Mouse (Mus musculus) limb, embryonic 12.5 days (tissue): ENCODE results near the gene Atg5. TPM values are rescaled to one million over a fixed set of nuclear protein-coding genes. Genes with fewer than 3 reads are reported as not detected.

Experiments used
- ATAC-seq: fragments of 200-750 bp; cut with Nextera tagmentation; 2 replicates; pipeline ENCODE4 v1.8.0; 2017; ENCODE audit warnings: low read depth, moderate TSS enrichment; ENCODE audit not compliant: insufficient number of reproducible peaks, insufficient read depth, low FRiP score, low TSS enrichment
- H3K27ac ChIP-seq: fragments of 300-500 bp; sonication (generic); 2 replicates; pipeline ENCODE4 v1.5.1; 2016; ENCODE audit warnings: mild to moderate bottlenecking, moderate library complexity
- H3K27me3 ChIP-seq: fragments of 300-500 bp; sonication (generic); 2 replicates; pipeline ENCODE4 v1.6.1; 2016; ENCODE audit warnings: mild to moderate bottlenecking, moderate library complexity
- H3K36me3 ChIP-seq: fragments of 300-500 bp; sonication (generic); 2 replicates; pipeline ENCODE4 v1.6.1; 2016; ENCODE audit warnings: mild to moderate bottlenecking, moderate library complexity
- H3K4me1 ChIP-seq: fragments of 300-500 bp; sonication (generic); replicated peaks from 2 replicates; pipeline ENCODE4 v1.6.1; 2016
- H3K4me2 ChIP-seq: fragments of 300-500 bp; sonication (generic); 2 replicates; pipeline ENCODE4 v1.6.1; 2016; ENCODE audit warnings: mild to moderate bottlenecking, moderate library complexity
- H3K4me3 ChIP-seq: fragments of 300-500 bp; sonication (generic); replicated peaks from 2 replicates; pipeline ENCODE4 v1.5.1; 2016; ENCODE audit warnings: mild to moderate bottlenecking
- H3K9ac ChIP-seq: fragments of 300-500 bp; sonication (generic); replicated peaks from 2 replicates; pipeline ENCODE4 v1.6.1; 2016; ENCODE audit warnings: mild to moderate bottlenecking, moderate library complexity
- H3K9me3 ChIP-seq: fragments of 300-500 bp; sonication (generic); 2 replicates; pipeline ENCODE4 v1.6.1; 2016; ENCODE audit warnings: mild to moderate bottlenecking, moderate library complexity
- WGBS: fragments of 180-500 bp; shearing (Covaris S2); methylation state at CpG from one replicate; pipeline ENCODE4 v1.1.7; 2016; 5-methylcytosine and 5-hydroxymethylcytosine counted together
- polyA plus RNA-seq: library from polyadenylated mRNA; unstranded; fragments of >200 nt; fragmentation: Nextera tagmentation; extraction: Ambion mirVana; gene quantifications from 2 replicates; pipeline ENCODE4 v1.2.1, GENCODE M21; 2016

Gene Atg5
- polyA plus RNA-seq, 1 experiment from 2014 or later = 48.5 TPM

GRCm38 (mm10) chr10:44372210-44372609, 104.1 kb downstream of the Atg5 start:
- Histone ChIP-seq H3K36me3 (peaks cover 4% of the 10 kb centered on the region; the same call in 1 of the 2 replicates), H3K4me2 (no peak overlapping the region), H3K4me1 (0 out of 2 replicates have a peak, but pooled peaks cover 3% of the 10 kb centered on the region), H3K4me3 (no peak overlapping the region), H3K27ac (no peak overlapping the region), H3K9me3 (no peaks in the 10 kb centered on the region), H3K27me3 (no peaks in the 10 kb centered on the region), H3K9ac (no peak overlapping the region)
- no peak for ATAC-seq
- 86% methylated on average over 3 of the region's 3 CpGs for WGBS

DNA sequence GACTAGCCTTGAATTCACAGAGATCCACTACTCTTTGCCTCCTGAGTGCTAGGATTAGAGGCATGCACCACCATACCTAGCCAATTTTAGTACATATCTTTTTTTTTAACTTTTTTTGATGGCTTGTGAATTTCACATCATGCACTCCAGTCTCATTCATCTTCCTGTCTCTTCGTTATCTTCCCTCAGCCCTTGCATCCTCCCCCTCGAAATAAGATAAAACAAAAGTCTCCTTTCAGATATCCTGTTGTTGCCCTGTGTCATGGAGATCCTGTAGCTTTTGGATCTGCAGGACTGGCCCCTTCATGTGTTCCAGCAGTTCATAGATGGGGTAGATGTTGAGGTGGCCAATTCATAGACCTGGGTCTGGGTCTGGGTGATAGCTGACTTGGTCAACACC, 106.5 kb downstream of the Atg5 start:
- no peak overlapping the region for H3K27ac ChIP-seq
- H3K4me3 ChIP-seq = no peak overlapping the region
- 82% methylated on average over 2 of the region's 2 CpGs for WGBS
- no peaks in the 10 kb centered on the region for H3K27me3 ChIP-seq
- H3K4me2 ChIP-seq = no peak overlapping the region
- H3K9ac ChIP-seq = no peak overlapping the region
- H3K36me3 ChIP-seq = no peaks in the 10 kb centered on the region
- no peak for ATAC-seq
- no peaks in the 10 kb centered on the region for H3K4me1 ChIP-seq
- no peaks in the 10 kb centered on the region for H3K9me3 ChIP-seq

GRCm38 (mm10) chr10:44375501-44375900, 107.3 kb downstream of the Atg5 start:
- H3K27ac ChIP-seq = no peak overlapping the region
- H3K4me1 ChIP-seq = peaks cover 3% of the 10 kb centered on the region
- no peak overlapping the region for H3K4me3 ChIP-seq
- 87% methylated on average over 1 of the region's 1 CpGs for WGBS
- no peak for ATAC-seq
- H3K36me3 ChIP-seq = no peaks in the 10 kb centered on the region
- H3K4me2 ChIP-seq = no peak overlapping the region
- no peaks in the 10 kb centered on the region for H3K9me3 ChIP-seq
- H3K9ac ChIP-seq = no peak overlapping the region
- no peaks in the 10 kb centered on the region for H3K27me3 ChIP-seq

DNA sequence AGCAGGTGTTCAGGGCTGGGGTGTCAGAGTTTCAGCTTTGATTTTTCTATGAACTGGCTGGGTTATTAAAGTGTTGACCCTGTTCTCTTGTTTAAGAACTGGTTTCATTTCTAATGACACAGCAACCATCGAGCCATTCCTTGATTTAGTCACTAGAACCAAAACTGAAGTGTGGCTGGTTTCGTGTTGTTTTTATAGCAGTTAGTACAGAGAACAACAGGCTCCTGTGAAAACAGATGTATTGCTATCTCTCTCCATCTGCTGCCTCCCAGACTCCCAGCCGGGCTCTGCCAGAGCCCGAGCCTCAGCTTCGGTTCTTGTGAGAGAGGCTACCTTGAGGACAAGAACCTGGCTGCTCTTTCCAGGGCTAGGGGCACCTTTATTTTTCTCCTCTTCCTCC, 109.7 kb downstream of the Atg5 start:
- no peak for ATAC-seq
- Histone ChIP-seq H3K9me3 (no peaks in the 10 kb centered on the region), H3K36me3 (no peaks in the 10 kb centered on the region), H3K4me1 (peaks cover 18% of the 10 kb centered on the region), H3K27me3 (no peaks in the 10 kb centered on the region), H3K9ac (no peak overlapping the region), H3K27ac (no peak overlapping the region), H3K4me2 (no peak overlapping the region), H3K4me3 (no peak overlapping the region)
- 65% methylated on average over 5 of the region's 5 CpGs for WGBS

- 84% methylated on average over 5 of the region's 5 CpGs for WGBS
- no peak for ATAC-seq
- Histone ChIP-seq H3K36me3 (no peaks in the 10 kb centered on the region), H3K9ac (no peak overlapping the region), H3K9me3 (no peaks in the 10 kb centered on the region), H3K27ac (no peak overlapping the region), H3K4me1 (peaks cover 18% of the 10 kb centered on the region), H3K4me2 (no peak overlapping the region), H3K27me3 (no peaks in the 10 kb centered on the region), H3K4me3 (no peak overlapping the region)
These were observed 110.2 kb downstream of the Atg5 start for GRCm38 (mm10) chr10:44378403-44378802.

DNA sequence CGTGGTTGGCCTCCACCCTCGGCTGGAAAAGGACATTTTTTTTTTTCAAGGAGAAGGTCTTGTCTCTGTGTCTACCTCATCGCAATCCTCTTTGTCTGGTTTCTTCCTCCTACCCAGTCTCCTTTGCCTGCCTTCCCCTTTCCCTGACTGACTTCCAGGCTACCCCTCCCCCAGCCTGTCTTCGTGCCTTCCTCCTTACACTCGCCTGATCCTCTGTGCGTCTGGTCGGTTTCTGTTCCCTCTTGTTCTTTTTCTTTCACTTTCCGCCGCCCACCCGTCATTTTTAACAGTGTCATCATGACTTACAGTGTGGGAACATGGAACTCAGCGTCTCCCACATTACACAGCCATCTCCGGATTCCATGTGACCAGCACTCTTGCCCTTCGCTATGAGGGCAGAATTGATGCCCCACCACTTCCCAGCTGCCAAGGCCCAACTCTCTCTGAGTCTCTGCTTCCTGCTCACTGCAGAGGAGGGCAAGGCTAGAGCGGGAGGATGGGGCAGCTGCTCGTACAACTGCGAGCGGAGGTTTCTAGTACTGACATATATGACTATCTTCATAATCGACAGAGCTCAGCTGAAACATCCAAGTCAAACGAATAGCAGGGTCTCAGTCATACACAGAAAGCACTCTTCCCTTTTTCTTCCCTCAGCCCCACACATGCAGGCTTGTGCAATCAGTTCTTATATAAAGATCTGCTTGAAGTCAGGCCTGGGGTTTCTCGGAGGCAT, 112.5 kb downstream of the Atg5 start:
- Histone ChIP-seq H3K36me3 (no peaks in the 10 kb centered on the region), H3K4me1 (peaks cover 18% of the 10 kb centered on the region), H3K27me3 (no peaks in the 10 kb centered on the region), H3K4me3 (no peak overlapping the region), H3K9ac (no peak overlapping the region), H3K9me3 (no peaks in the 10 kb centered on the region), H3K4me2 (peak overlapping the region; percentile 31; the same call in 1 of the 2 replicates), H3K27ac (peak overlapping the region; percentile 64; the same call in 1 of the 2 replicates)
- no peak for ATAC-seq
- WGBS = 46% methylated on average over 20 of the region's 20 CpGs

DNA sequence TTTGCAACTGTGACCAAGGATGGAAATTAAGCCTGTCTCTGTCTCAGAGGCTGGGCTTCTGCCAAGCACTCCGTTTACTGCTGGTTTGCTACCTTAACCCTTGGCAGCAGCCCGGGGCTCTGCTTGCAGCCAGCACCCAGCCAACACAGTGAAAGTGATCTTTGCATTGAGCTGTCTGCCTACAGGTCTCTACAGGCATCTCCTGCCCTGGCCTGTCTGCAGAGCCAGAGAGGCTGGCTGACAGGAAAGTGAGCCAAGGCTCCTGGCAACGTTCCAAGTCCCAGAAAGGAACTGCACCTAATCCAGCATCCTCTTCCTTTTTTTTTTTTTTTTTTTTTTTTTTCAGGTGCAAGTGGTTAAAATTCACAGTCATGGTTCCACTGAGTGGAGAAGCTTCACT, 113.2 kb downstream of the Atg5 start:
- Histone ChIP-seq H3K4me3 (no peak overlapping the region), H3K36me3 (no peaks in the 10 kb centered on the region), H3K9ac (no peak overlapping the region), H3K9me3 (no peaks in the 10 kb centered on the region), H3K27me3 (no peaks in the 10 kb centered on the region), H3K4me1 (peaks cover 18% of the 10 kb centered on the region), H3K27ac (peak overlapping the region; percentile 64; the same call in 1 of the 2 replicates), H3K4me2 (no peak overlapping the region)
- WGBS = 16% methylated on average over 3 of the region's 3 CpGs
- ATAC-seq = peak; percentile 72; the same call in 1 of the 2 replicates

DNA sequence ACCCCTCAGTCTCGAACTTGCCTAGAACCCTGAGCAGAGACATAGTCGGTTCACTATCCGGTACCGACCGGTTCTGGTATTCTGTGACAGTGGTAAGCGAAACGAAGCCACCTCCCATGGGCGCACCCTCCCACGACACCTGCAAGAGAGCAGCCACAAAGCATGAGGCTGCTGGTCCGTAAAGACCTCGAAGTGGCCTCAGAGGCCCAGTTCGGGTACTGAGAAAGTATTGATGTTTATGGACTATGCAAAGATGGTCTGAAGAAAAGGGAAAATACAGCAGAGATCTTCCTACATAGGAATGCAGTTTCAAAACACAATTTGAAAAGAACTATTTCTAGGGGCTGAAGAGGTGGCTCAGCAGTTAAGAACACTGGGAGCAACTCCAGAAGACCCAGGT, 113.8 kb downstream of the Atg5 start:
- Histone ChIP-seq H3K4me2 (no peak overlapping the region), H3K4me3 (no peak overlapping the region), H3K9me3 (no peaks in the 10 kb centered on the region), H3K4me1 (peaks cover 18% of the 10 kb centered on the region), H3K27ac (no peak overlapping the region), H3K36me3 (no peaks in the 10 kb centered on the region), H3K9ac (no peak overlapping the region), H3K27me3 (no peaks in the 10 kb centered on the region)
- 90% methylated on average over 12 of the region's 12 CpGs for WGBS
- peak; percentile 50; the same call in 1 of the 2 replicates for ATAC-seq

DNA sequence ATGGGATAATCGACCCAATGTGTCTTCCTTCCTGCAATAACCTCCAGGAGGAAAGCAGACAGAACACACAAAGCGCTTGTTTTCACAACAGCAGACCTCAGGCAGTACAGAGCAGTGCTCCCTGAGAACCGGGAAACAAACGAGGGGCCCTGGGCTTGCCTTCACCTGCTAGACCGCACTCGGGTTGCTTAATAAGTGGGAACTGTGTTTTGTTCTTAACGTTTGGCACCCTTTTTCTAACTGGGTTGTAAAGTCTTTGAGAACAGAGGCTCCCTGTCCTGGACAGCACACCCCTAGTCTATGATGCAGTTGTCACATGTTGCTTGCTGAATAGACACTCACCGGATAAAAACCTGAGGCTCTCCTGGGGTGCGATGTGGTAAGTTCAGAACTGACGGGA, 115.1 kb downstream of the Atg5 start:
- Histone ChIP-seq H3K27me3 (no peaks in the 10 kb centered on the region), H3K36me3 (no peaks in the 10 kb centered on the region), H3K4me2 (no peak overlapping the region), H3K27ac (no peak overlapping the region), H3K4me3 (no peak overlapping the region), H3K9me3 (no peaks in the 10 kb centered on the region), H3K9ac (no peak overlapping the region), H3K4me1 (peaks cover 18% of the 10 kb centered on the region)
- no peak for ATAC-seq
- 60% methylated on average over 10 of the region's 10 CpGs for whole genome bisulfite sequencing

DNA sequence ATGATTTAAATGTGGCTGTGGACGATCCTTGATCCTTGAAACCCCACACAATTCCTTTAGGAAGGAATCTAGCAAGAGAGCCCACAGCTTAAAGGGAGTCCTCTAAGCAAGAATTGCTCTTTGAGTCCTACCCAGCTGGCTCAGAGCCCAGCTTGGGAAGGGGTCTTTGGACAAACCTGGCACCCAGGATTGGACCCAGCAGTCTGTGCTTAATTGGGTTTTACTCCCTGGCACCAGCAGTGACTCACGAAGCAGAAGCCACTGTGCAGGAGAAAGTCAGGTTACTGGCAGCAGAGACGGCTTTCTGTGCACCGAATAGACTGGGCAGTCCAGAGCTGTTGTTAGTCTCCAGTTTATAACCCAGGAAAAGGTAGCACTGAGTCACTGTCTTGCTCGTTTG, 117.1 kb downstream of the Atg5 start:
- Histone ChIP-seq H3K36me3 (no peaks in the 10 kb centered on the region), H3K4me3 (no peak overlapping the region), H3K4me1 (peaks cover 18% of the 10 kb centered on the region), H3K27ac (no peak overlapping the region), H3K4me2 (no peak overlapping the region), H3K9me3 (no peaks in the 10 kb centered on the region), H3K9ac (no peak overlapping the region), H3K27me3 (no peaks in the 10 kb centered on the region)
- WGBS = 69% methylated on average over 5 of the region's 5 CpGs
- no peak for ATAC-seq

- no peaks in the 10 kb centered on the region for H3K27me3 ChIP-seq
- H3K9me3 ChIP-seq = no peaks in the 10 kb centered on the region
- H3K36me3 ChIP-seq = no peaks in the 10 kb centered on the region
- H3K4me3 ChIP-seq = no peak overlapping the region
- ATAC-seq = no peak
- H3K4me1 ChIP-seq = no peaks in the 10 kb centered on the region
- WGBS = 70% methylated on average over 11 of the region's 11 CpGs
- no peak overlapping the region for H3K9ac ChIP-seq
- no peak overlapping the region for H3K4me2 ChIP-seq
- no peak overlapping the region for H3K27ac ChIP-seq
These were observed 120.6 kb downstream of the Atg5 start for GRCm38 (mm10) chr10:44388706-44389233.

DNA sequence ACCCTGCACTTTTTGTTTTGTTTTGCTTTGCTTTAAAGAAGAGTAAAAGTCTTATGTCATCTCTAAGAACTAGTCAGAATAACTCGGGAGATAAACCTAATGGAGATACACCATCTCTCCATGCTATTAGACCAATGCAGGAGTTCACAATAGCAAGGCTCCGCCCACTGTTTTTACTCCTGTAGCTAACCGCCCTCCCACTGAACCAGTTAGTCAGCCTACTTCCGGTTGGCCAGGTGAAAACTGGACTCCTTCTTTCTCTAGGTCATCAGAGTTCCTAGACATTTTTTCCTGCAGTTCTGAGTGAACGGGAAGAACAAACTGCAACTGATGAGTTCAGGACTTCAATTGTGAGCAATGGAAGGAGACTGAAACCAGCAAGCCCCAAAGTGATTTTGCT, 122.1 kb downstream of the Atg5 start:
- Histone ChIP-seq H3K27ac (no peak overlapping the region), H3K9ac (no peak overlapping the region), H3K9me3 (no peaks in the 10 kb centered on the region), H3K36me3 (no peaks in the 10 kb centered on the region), H3K4me2 (no peak overlapping the region), H3K27me3 (no peaks in the 10 kb centered on the region), H3K4me3 (no peak overlapping the region), H3K4me1 (no peaks in the 10 kb centered on the region)
- 80% methylated on average over 5 of the region's 5 CpGs for WGBS
- ATAC-seq = no peak
